In genomic region chr9:41464057-41464685, GRCm38 (mm10) we compare ENCODE assay signal across 10 mouse cellular contexts.
DNase-seq lines count a peak whose midpoint lies in the region; ATAC-seq and TF ChIP-seq lines count a peak whose summit lies in the region.
"Had no signal": no experiment of that assay in that cellular context is flagged by ENCODE, and none has a peak within 500 bp of the region (broad histone marks: within the 10 kb centered on the region; RNA-seq: fewer than 3 reads in every experiment).

No protein-coding gene starts in this region.

- no peak for TF ChIP-seq CTCF in hindbrain, postnatal 0 days (IDR thresholded peaks at IDR 0.05; ENCODE audit: low read depth)

- peak; percentile 98 for DNase-seq in Muller cell, postnatal 12 days (ENCODE audit: inconsistent ontology term)
- peak; percentile 42 to 78 for DNase-seq in cerebellum, postnatal 4 days (ENCODE audit: low spot score in 2 of 2)
- peak; percentile 91 for DNase-seq in hindbrain, postnatal 0 days (ENCODE audit: low spot score)
- no peak for DNase-seq in heart, postnatal 10 days

- no peak overlapping the region for H3K4me2 ChIP-seq in hindbrain, postnatal 0 days (ENCODE audit: low read depth, low read length)
- no peak overlapping the region for H3K4me2 ChIP-seq in midbrain, embryonic 12.5 days (replicated peaks)
- H3K4me2 ChIP-seq in intestine, embryonic 16.5 days (ENCODE audit: low read depth, low read length) = no peak overlapping the region

- no peak overlapping the region for H3K9ac ChIP-seq in hindbrain, postnatal 0 days (replicated peaks; ENCODE audit: low read length)
- H3K9ac ChIP-seq in midbrain, embryonic 12.5 days (replicated peaks) = no peak overlapping the region
- H3K9ac ChIP-seq in intestine, embryonic 16.5 days (ENCODE audit: low read depth, low read length) = no peak overlapping the region

- H3K4me1 ChIP-seq in hindbrain, postnatal 0 days (ENCODE audit: insufficient read depth, low read length) = peaks cover 9% of the 10 kb centered on the region; the same call in 1 of the 2 replicates
- peaks cover 12% of the 10 kb centered on the region for H3K4me1 ChIP-seq in midbrain, embryonic 12.5 days
- no peaks in the 10 kb centered on the region for H3K4me1 ChIP-seq in intestine, embryonic 16.5 days (ENCODE audit: control insufficient read depth, insufficient read depth, low read length)
- H3K4me1 ChIP-seq: megakaryocyte, embryonic 14.5 days had no signal

- H3K27me3 ChIP-seq in hindbrain, postnatal 0 days (ENCODE audit: insufficient read depth, low read length) = no peaks in the 10 kb centered on the region
- no peaks in the 10 kb centered on the region for H3K27me3 ChIP-seq in midbrain, embryonic 12.5 days
- H3K27me3 ChIP-seq in intestine, embryonic 16.5 days (replicated peaks; ENCODE audit: control insufficient read depth, insufficient read depth, low read length) = no peaks in the 10 kb centered on the region
- H3K27me3 ChIP-seq: megakaryocyte, embryonic 14.5 days had no signal

- H3K36me3 ChIP-seq in hindbrain, postnatal 0 days (ENCODE audit: insufficient read depth, low read length) = no peaks in the 10 kb centered on the region
- H3K36me3 ChIP-seq in midbrain, embryonic 12.5 days = no peaks in the 10 kb centered on the region; the same call in 1 of the 2 replicates
- no peaks in the 10 kb centered on the region for H3K36me3 ChIP-seq in intestine, embryonic 16.5 days (ENCODE audit: control insufficient read depth, insufficient read depth, low read length)
- H3K36me3 ChIP-seq: G1E had no signal

- 25% methylated on average over 8 of the region's 8 CpGs for WGBS in hindbrain, postnatal 0 days
- 61% methylated on average over 8 of the region's 8 CpGs for WGBS in midbrain, embryonic 12.5 days
- 74% methylated on average over 8 of the region's 8 CpGs for WGBS in intestine, embryonic 16.5 days

- intact Hi-C loops in heart, postnatal 10 days (cut with DNase I) = loop anchor here (5.0 kb wide), 2 partner anchors 87 to 137 kb away; no protein-coding TSS in a partner anchor

- H3K9me3 ChIP-seq in hindbrain, postnatal 0 days (ENCODE audit: low read length) = no peaks in the 10 kb centered on the region
- H3K9me3 ChIP-seq in midbrain, embryonic 12.5 days = no peaks in the 10 kb centered on the region
- no peaks in the 10 kb centered on the region for H3K9me3 ChIP-seq in intestine, embryonic 16.5 days (ENCODE audit: control insufficient read depth, low read length)
- H3K9me3 ChIP-seq: G1E had no signal

- peak overlapping the region; percentile 41; the same call in 1 of the 2 replicates for H3K27ac ChIP-seq in hindbrain, postnatal 0 days
- peak overlapping the region; percentile 61 for H3K27ac ChIP-seq in midbrain, embryonic 12.5 days (replicated peaks)
- H3K27ac ChIP-seq in intestine, embryonic 16.5 days (ENCODE audit: low read length) = no peak overlapping the region

- H3K4me3 ChIP-seq in hindbrain, postnatal 0 days (ENCODE audit: low read length) = no peak overlapping the region
- no peak overlapping the region for H3K4me3 ChIP-seq in midbrain, embryonic 12.5 days
- no peak overlapping the region for H3K4me3 ChIP-seq in intestine, embryonic 16.5 days (ENCODE audit: low read length)
- H3K4me3 ChIP-seq: megakaryocyte, embryonic 14.5 days had no signal

- peak; percentile 97 for ATAC-seq in hindbrain, postnatal 0 days
- peak; percentile 70 for ATAC-seq in midbrain, embryonic 12.5 days (ENCODE audit: low FRiP score, low read depth)
- no peak for ATAC-seq in granulocyte monocyte progenitor cell, adult 5-6 weeks (replicated peaks; ENCODE audit: poor library complexity, severe bottlenecking)
- no peak for ATAC-seq in activated CD4-positive, CD25-positive, alpha-beta regulatory T cell, adult 4 months
- ATAC-seq in intestine, embryonic 16.5 days = no peak

Comparison
In these comparisons a context has a peak if more than half of its experiments do, and no peak if none do; other contexts are left out.
1. DNase-seq: peak in Muller cell, postnatal 12 days (single experiment), cerebellum, postnatal 4 days (2 of 2) and hindbrain, postnatal 0 days (single experiment); none in heart, postnatal 10 days (0 of 2).
2. ATAC-seq: peak in hindbrain, postnatal 0 days (single experiment) and midbrain, embryonic 12.5 days (single experiment); none in granulocyte monocyte progenitor cell, adult 5-6 weeks (single experiment), activated CD4-positive, CD25-positive, alpha-beta regulatory T cell, adult 4 months (single experiment) and intestine, embryonic 16.5 days (single experiment).